Mouse (Mus musculus) adrenal gland, postnatal 14 days (tissue): Measurements from ENCODE around the gene Rin2. TPM values are rescaled to one million over a fixed set of nuclear protein-coding genes. Genes with fewer than 3 reads are reported as not detected.
A peak's percentile ranks its signal among the peaks of the same experiment; 100 is the strongest.
"Not testable (repeated sequence)": the region's sequence is repeated elsewhere in the genome, so short reads cannot be mapped to it uniquely, and the experiment has no call there.

Experiments
- DNase-seq: peaks from one replicate; pipeline ENCODE4 v3.0.0; 2021; ENCODE audit warnings: mixed read lengths
- total RNA-seq: library from RNA; stranded (reverse); gene quantifications from 2 replicates; pipeline ENCODE4 v1.2.3, GENCODE M21; 2021

Gene Rin2
- total RNA-seq, 1 experiment from 2014 or later = 21.8 TPM

- peak; percentile 70 for DNase-seq
Observed at GRCm38 (mm10) chr2:145683536-145683935, 8.5 kb downstream of the Rin2 start.

DNA sequence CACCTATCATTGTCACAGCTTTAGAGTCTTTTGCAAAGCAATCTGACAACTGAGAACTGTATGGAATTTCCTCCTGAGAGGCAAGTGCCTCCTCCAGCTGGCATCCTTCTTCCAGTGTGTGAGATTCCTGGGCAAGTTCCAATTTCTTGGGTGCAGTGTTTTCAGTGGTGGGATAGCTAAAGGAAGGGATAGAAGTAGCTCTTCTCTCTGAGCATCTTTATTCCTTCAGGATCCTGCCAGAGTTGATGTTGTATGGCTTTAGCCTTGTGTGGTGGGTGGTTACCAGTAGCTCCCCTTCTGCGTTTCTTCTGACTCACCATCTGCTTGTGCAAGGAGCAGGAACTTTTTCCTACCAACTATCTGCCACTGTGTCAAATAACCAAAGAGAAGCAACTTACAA is 9.1 kb downstream of the Rin2 start:
- no peak for DNase-seq

GRCm38 (mm10) chr2:145684891-145685290 is 9.9 kb downstream of the Rin2 start:
- DNase-seq = no peak

DNA sequence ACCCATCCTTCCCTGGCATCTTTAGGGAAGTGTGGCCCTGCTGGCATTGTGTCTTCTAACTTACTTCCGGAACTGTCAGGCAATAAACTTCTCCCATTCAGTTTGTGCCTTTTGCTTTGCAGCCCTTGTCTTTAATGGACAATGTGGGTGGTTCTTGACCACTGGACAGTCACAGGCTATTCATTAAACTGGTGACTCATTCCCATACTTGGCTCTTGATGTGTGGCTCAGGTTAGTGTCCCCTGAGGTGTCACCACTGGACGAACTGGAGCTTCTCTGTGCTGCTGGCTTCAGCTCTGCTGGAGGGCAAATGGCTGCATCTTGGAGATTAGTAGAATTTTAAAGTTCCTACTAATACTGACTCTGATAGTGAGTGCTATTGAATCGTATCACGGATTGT is 11.0 kb downstream of the Rin2 start:
- no peak for DNase-seq

DNA sequence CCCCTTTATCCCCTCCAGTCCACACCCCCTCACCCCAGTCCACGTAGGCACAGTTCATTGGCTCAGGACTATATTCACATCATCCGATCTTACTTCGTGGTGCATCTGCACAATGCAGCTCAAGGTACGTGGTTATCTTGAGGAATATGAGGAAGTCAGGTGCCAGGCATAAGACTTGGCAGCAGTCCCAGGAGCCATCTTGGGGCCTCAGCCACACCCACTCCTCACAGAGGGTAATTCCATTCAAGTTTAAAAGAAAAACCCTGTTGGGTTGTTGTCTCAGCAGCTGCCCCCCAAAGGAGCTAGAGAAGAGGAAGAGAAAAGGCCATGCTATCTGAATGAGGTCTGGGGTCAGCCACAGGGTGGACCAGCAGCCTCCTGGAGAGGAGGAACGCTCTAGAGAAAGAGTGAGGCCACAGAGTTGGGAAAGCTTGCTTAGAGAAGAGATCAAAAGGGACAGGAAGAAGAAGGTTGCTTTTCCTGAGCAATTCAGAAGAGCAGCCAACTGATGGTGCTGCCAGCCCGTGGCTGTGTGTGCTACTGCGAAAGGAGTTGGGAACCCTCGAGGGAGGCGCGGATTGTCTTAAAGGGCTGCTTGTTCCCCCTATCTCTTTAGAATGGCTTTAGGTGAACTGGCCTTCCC is 16.5 kb downstream of the Rin2 start:
- no peak for DNase-seq

- DNase-seq = no peak
Observed at GRCm38 (mm10) chr2:145697160-145697559, 22.1 kb downstream of the Rin2 start.

- DNase-seq = peak; percentile 76
Observed at GRCm38 (mm10) chr2:145699414-145700071, 24.5 kb downstream of the Rin2 start.

- DNase-seq = no peak
Observed at GRCm38 (mm10) chr2:145700237-145700985, 25.4 kb downstream of the Rin2 start.

- DNase-seq = peak; percentile 31
Observed at GRCm38 (mm10) chr2:145701605-145702335, 26.8 kb downstream of the Rin2 start.

- no peak for DNase-seq
Observed at GRCm38 (mm10) chr2:145704738-145705137, 29.7 kb downstream of the Rin2 start.

GRCm38 (mm10) chr2:145709727-145710389 is 34.8 kb downstream of the Rin2 start:
- DNase-seq = no peak

DNA sequence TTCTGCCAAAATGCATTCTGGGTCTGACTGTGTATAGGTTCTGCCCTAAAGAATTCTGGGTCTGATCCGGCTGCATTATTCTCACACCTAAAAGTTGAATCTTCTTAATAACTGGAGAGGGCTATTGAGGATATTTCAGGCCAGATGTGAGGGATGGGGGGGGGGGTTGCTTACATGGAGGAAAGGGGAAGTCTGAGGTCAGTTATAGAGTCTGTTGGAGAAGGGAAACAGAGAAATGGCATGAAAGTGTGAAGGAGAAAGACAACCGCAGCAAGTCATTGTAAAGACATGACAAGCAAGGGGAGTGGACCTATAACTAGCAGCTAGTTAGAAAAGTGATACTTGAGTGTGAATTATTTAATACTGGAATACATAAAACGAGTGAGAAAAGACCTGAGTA is 36.5 kb downstream of the Rin2 start:
- no peak for DNase-seq

DNA sequence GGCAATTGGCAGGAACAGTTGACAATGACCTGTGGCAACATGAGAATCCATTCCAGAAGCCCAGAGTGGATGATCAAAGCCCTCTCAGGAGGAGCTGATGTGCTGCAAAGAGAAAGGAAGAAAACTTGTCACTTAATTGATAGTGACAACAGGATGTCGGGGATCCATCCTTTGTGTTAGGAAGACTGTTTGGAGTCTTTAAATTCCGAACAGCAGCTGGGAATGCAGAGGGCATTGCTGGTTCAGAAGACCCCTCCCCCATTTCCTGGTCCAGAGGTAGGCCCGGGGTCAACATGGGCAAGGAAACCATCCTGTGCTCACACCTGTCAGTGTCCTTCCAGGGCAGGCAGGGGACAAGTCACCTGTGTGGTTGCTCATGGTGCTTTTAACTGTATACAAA is 37.0 kb downstream of the Rin2 start:
- no peak for DNase-seq

DNA sequence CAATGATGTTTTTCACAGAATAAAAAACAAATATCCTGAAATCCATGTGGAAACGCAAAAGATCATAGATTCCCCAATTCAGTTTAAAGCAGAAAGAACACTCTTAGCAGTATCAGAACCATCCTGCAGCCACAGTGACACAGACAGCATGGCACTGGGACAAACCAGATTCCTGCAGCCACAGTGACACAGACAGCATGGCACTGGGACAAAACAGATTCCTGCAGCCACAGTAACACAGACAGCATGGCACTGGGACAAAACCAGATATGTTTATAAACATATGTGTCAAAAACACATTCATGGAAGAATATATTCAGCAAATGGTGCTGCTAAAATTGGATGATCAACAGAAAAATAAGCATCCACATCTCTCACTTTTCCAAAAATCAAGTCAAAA is 42.5 kb downstream of the Rin2 start:
- DNase-seq = no peak

- no peak for DNase-seq
Observed at GRCm38 (mm10) chr2:145718624-145719183, 43.7 kb downstream of the Rin2 start.

DNA sequence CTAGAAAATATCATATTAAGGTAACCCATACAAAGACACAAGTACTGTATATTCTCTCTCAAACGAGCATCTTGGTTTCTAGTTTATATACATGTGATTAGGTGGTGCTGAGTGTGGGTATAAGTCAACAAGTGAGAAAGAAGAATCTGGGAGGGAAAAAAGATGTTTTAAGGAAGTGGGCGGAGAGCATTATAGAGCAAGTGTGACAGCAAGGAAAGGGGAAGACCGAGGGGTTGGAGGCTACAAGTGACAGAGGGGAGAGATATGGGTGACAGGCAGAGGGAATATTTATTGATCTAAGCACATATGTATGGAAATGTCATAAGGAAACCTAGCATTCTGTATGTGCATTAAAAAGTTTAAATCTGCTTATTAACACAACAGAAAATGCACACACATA is 45.1 kb downstream of the Rin2 start:
- no peak for DNase-seq

- DNase-seq = no peak
Observed at GRCm38 (mm10) chr2:145720743-145721142, 45.7 kb downstream of the Rin2 start.

GRCm38 (mm10) chr2:145722304-145722703 is 47.3 kb downstream of the Rin2 start:
- not testable (repeated sequence) for DNase-seq

DNA sequence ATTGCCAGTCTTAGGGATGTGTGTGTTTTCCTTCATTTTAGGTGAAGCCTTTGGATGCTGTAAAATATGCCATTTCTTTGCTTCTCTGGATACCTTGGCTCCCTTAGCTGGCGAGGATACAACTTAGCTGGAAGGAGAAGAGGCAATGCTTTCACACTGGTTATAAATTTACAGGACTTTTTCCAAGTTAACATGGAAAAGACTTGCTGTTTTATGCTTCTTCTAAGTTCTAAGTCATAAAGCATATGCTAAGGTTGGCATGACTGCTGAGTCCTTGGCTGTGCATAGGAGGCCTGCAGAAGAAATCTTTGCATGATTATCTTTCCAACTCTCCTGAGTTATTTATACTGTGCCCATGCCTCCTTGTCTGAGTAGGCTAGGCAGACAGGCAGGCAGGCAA is 49.3 kb downstream of the Rin2 start:
- no peak for DNase-seq

DNA sequence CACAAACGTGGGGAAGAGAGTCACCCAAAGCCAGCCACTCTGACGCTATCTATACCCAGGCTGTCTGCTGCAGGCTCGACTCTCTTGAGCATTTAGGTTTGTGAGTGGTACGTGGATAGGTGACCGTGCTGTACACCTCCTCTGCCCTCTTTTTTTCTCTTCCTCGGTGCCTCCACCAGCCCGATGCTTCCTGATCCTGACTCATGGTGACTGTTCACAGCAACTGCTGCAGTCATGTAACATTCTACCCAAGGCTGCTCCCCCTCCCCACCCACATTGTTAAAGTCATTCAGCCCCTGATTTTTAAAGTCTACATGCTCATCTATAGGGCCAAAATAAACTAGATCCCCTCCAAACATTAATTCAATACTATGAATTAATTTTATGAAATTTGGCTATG is 54.4 kb downstream of the Rin2 start:
- DNase-seq = no peak

DNA sequence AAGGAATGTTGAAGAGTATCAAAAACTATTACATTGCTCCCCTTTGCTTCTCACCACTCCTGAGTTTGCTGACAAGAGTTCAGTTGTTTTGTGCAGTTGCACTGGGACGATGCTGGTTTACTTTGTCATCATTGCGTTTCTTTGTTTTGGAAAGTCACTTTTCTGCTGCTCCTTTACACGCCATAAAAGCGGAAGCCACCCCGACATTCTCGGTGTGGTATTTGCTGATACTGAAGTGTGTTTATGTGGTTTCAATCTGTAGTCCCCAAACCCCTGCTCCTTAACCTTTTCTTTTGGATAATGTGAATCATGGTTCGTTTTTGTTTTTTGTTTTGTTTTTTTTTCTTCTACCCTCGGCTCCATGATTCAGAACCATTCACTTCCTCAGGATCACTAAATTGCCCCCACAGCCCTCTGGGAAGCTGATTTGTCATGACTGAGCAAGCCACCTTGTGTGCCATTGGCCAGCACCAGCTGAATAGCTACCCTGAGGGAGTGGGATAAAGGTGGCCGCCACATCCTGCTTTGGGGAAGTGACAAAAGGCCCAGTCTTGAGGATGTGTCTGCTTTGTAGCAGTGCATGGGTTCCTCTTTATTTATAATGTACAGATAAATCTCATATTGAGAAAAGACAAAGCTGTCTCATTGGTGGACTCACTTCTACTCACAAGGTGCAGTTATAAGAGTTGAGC is 55.3 kb downstream of the Rin2 start:
- DNase-seq = no peak
